ENCODE assay signal across 15 mouse cellular contexts in genomic region chr12:91185564-91185963, GRCm38 (mm10).
"Had no signal": no experiment of that assay in that cellular context is flagged by ENCODE, and none has a peak within 500 bp of the region (broad histone marks: within the 10 kb centered on the region; RNA-seq: fewer than 3 reads in every experiment).

No protein-coding gene starts in this region.

- H3K9me3 ChIP-seq: megakaryocyte, embryonic 14.5 days; midbrain, embryonic 12.5 days; neural tube, embryonic 12.5 days; stomach, embryonic 15.5 days had no signal

- H3K4me1 ChIP-seq: megakaryocyte, embryonic 14.5 days; midbrain, embryonic 12.5 days; neural tube, embryonic 12.5 days; stomach, embryonic 15.5 days had no signal

- H3K27ac ChIP-seq: liver, embryonic 14.5 days; macrophage; midbrain, embryonic 12.5 days; neural tube, embryonic 12.5 days; stomach, embryonic 15.5 days; stomach, postnatal 0 days had no signal

- DNase-seq: lung, adult 18-20 months; lung, embryonic 14.5 days; lung, postnatal 10 days; lung, postnatal 36 days; right cerebral cortex, postnatal 14 days; thymus, adult 2 months; thymus, postnatal 25 days; thymus, postnatal 4 days had no signal

- H3K4me3 ChIP-seq: megakaryocyte, embryonic 14.5 days; midbrain, embryonic 12.5 days; neural tube, embryonic 12.5 days; stomach, embryonic 15.5 days had no signal

- H3K4me2 ChIP-seq: lung, embryonic 14.5 days; midbrain, embryonic 12.5 days; neural tube, embryonic 12.5 days; stomach, embryonic 15.5 days had no signal

- H3K36me3 ChIP-seq: midbrain, embryonic 12.5 days; neural tube, embryonic 12.5 days; stomach, embryonic 15.5 days had no signal

- H3K27me3 ChIP-seq: megakaryocyte, embryonic 14.5 days; midbrain, embryonic 12.5 days; neural tube, embryonic 12.5 days; stomach, embryonic 15.5 days had no signal

- H3K9ac ChIP-seq: liver, embryonic 14.5 days; lung, embryonic 14.5 days; midbrain, embryonic 12.5 days; neural tube, embryonic 12.5 days; stomach, embryonic 15.5 days had no signal
